Mouse (Mus musculus) CH12.LX (cell line): ENCODE results near the gene Ppp1r8. TPM values are rescaled to one million over a fixed set of nuclear protein-coding genes. Genes with fewer than 3 reads are reported as not detected.

Experiments
- DNase-seq: peaks from one replicate; pipeline ENCODE4 v3.0.0-alpha.2; 2013; ENCODE audit errors: extremely low read depth
- H3K27ac ChIP-seq: 2 replicates; pipeline ENCODE4 v1.5.1; 2012; ENCODE audit warnings: low read depth, mild to moderate bottlenecking, control low read depth, moderate library complexity; ENCODE audit not compliant: insufficient read depth
- H3K27me3 ChIP-seq: replicated peaks from 2 replicates; pipeline ENCODE3; 2012; ENCODE audit warnings: inconsistent platforms
- H3K36me3 ChIP-seq, 2 experiments: replicated peaks in 1 of 2; 2 replicates each; pipeline versions ENCODE3 to v1.6.1; 2012; ENCODE audit warnings: inconsistent platforms in 1 of 2, low read length in 1 of 2, mild to moderate bottlenecking in 1 of 2, mixed read lengths in 1 of 2, moderate library complexity in 1 of 2; ENCODE audit not compliant: control insufficient read depth in 1 of 2, insufficient read depth in 1 of 2
- H3K4me1 ChIP-seq, 2 experiments: 2 replicates each; pipeline ENCODE4 v1.6.1; 2012; ENCODE audit warnings: inconsistent platforms in 1 of 2, moderate library complexity in 1 of 2; ENCODE audit not compliant: insufficient read depth in 2 of 2, control insufficient read depth in 1 of 2
- H3K4me2 ChIP-seq: 2 replicates; pipeline ENCODE4 v1.6.1; 2012; ENCODE audit warnings: low read depth, mild to moderate bottlenecking, control low read depth; ENCODE audit not compliant: poor library complexity, insufficient read depth, severe bottlenecking
- H3K4me3 ChIP-seq, 3 experiments: fragments of 150-350 bp in 1 of 3; sonication (generic) in 1 of 3; replicated peaks in 1 of 3; 2 replicates each; pipeline versions ENCODE3 to v1.5.1; 2011 to 2012; ENCODE audit warnings: low read depth in 2 of 3, low read length in 2 of 3, mild to moderate bottlenecking in 2 of 3, moderate library complexity in 2 of 3, control low read depth in 1 of 3, improper control_type of control experiment in 1 of 3, inconsistent platforms in 1 of 3, mixed read lengths in 1 of 3; ENCODE audit not compliant: poor library complexity in 1 of 3
- H3K79me2 ChIP-seq: replicated peaks from 2 replicates; pipeline ENCODE4 v1.6.1; 2012; ENCODE audit warnings: mild to moderate bottlenecking, moderate library complexity; ENCODE audit not compliant: control insufficient read depth, poor library complexity, insufficient read depth, severe bottlenecking; ENCODE audit errors: extremely low read depth
- H3K9ac ChIP-seq: 2 replicates; pipeline ENCODE4 v1.6.1; 2012; ENCODE audit warnings: low read depth, mild to moderate bottlenecking, control low read depth, moderate library complexity; ENCODE audit not compliant: insufficient read depth
- H3K9me3 ChIP-seq: replicated peaks from 2 replicates; pipeline ENCODE3; 2012; ENCODE audit warnings: low read length, inconsistent platforms, mixed read lengths
- CHD1 ChIP-seq: IDR thresholded peaks from 2 replicates; pipeline ENCODE4 v1.6.1; 2012; ENCODE audit warnings: low read depth, low read length, improper control_type of control experiment, inconsistent platforms
- CHD2 ChIP-seq: IDR thresholded peaks from 2 replicates; pipeline ENCODE4 v1.6.1; 2011; ENCODE audit warnings: low read length, improper control_type of control experiment
- ELF1 ChIP-seq: IDR thresholded peaks from 2 replicates; pipeline ENCODE4 v1.6.1; 2014; ENCODE audit warnings: low read depth, mild to moderate bottlenecking, inconsistent platforms, low read length, improper control_type of control experiment
- EP300 ChIP-seq: IDR thresholded peaks from 2 replicates; pipeline ENCODE4 v1.6.1; 2011; ENCODE audit warnings: low read length, improper control_type of control experiment
- ETS1 ChIP-seq: conservative IDR thresholded peaks from 2 replicates; pipeline ENCODE4 v1.6.1; 2012; ENCODE audit warnings: low read depth, mild to moderate bottlenecking, inconsistent platforms, low read length, improper control_type of control experiment, moderate library complexity
- GABPA ChIP-seq: IDR thresholded peaks from 2 replicates; pipeline ENCODE4 v1.6.1; 2012; ENCODE audit warnings: low read depth, low read length, improper control_type of control experiment, inconsistent platforms; ENCODE audit not compliant: insufficient replicate concordance
- HCFC1 ChIP-seq: IDR thresholded peaks from 2 replicates; pipeline ENCODE4 v1.6.1; 2012; ENCODE audit warnings: low read depth, mild to moderate bottlenecking, inconsistent platforms, low read length, improper control_type of control experiment
- IRF4 ChIP-seq: IDR thresholded peaks from 2 replicates; pipeline ENCODE4 v1.6.1; 2014; ENCODE audit warnings: low read depth, mild to moderate bottlenecking, inconsistent platforms, low read length, improper control_type of control experiment
- MAFK ChIP-seq: IDR thresholded peaks from 2 replicates; pipeline ENCODE4 v1.6.1; 2011; ENCODE audit warnings: low read length, improper control_type of control experiment; ENCODE audit not compliant: insufficient replicate concordance
- MAX ChIP-seq: IDR thresholded peaks from 2 replicates; pipeline ENCODE4 v1.6.1; 2011; ENCODE audit warnings: low read length, improper control_type of control experiment
- MYC ChIP-seq: IDR thresholded peaks from 2 replicates; pipeline ENCODE4 v1.6.1; 2011; ENCODE audit warnings: low read depth, mild to moderate bottlenecking, improper control_type of control experiment, low read length
- PAX5 ChIP-seq: IDR thresholded peaks from 2 replicates; pipeline ENCODE4 v1.6.1; 2012; ENCODE audit warnings: low read length, inconsistent platforms, mixed read lengths
- RAD21 ChIP-seq: IDR thresholded peaks from 2 replicates; pipeline ENCODE4 v1.6.1; 2011; ENCODE audit warnings: low read depth, mild to moderate bottlenecking, low read length, improper control_type of control experiment, moderate library complexity
- SMC3 ChIP-seq: IDR thresholded peaks from 2 replicates; pipeline ENCODE4 v1.6.1; 2011; ENCODE audit warnings: low read depth, low read length, improper control_type of control experiment
- TCF12 ChIP-seq: IDR thresholded peaks from 2 replicates; pipeline ENCODE4 v1.6.1; 2014; ENCODE audit warnings: low read depth, mild to moderate bottlenecking, inconsistent platforms, low read length, improper control_type of control experiment
- USF2 ChIP-seq: conservative IDR thresholded peaks from 2 replicates; pipeline ENCODE4 v1.6.1; 2011; ENCODE audit warnings: low read depth, low read length, improper control_type of control experiment
- ZC3H11A ChIP-seq: IDR thresholded peaks from 2 replicates; pipeline ENCODE4 v1.6.1; 2012; ENCODE audit warnings: low read depth, mild to moderate bottlenecking, inconsistent platforms, low read length, improper control_type of control experiment
- dilution Hi-C: fragments of 300-500 bp; cut with MboI; formaldehyde crosslinking; loops from 2 replicates; pipeline ENCODE4 v1.14.3; 2020; ENCODE audit warnings: low sequenced_read_pairs; ENCODE audit not compliant: extremely low pct_unique_long_range_greater_than_20kb, extremely low pct_ligation_motif_present
- in situ Hi-C: fragments of 300-500 bp; cut with MboI; formaldehyde crosslinking; loops from 3 replicates; pipeline ENCODE4 v1.14.3; 2019; ENCODE audit warnings: low sequenced_read_pairs, low pct_ligation_motif_present, low pct_unique_long_range_greater_than_20kb, mixed read lengths
- polyA plus RNA-seq: library from polyadenylated mRNA; unstranded; fragments of >175 nt; gene quantifications from 2 replicates; pipeline ENCODE4 v1.2.1, GENCODE M21; 2012; ENCODE audit warnings: low read depth; ENCODE audit not compliant: insufficient read length
- total RNA-seq, 2 experiments: library from RNA; depleted of rRNA; stranded (reverse); fragments of 300-350 nt in 1 of 2; fragments of >200 nt in 1 of 2; gene quantifications; 2 replicates each; pipeline ENCODE4 v1.2.3; 2012 to 2014

Ppp1r8 gene
- total and polyA plus RNA-seq, 3 experiments: 89.0 to 141 (median 107) TPM

GRCm38 (mm10) chr4:132863012-132863411, 20.0 kb upstream of the Ppp1r8 start:
- no peaks in the 10 kb centered on the region for H3K27me3 ChIP-seq
- no peaks in the 10 kb centered on the region for H3K79me2 ChIP-seq
- H3K4me2 ChIP-seq: no peak overlapping the region
- H3K9ac ChIP-seq: no peak overlapping the region
- dilution Hi-C loops (no loop called here), in situ Hi-C loops (no loop called here)
- H3K4me1 ChIP-seq: no peaks in the 10 kb centered on the region
- H3K36me3 ChIP-seq: peaks cover 40 to 74% of the 10 kb centered on the region in 2 experiments
- no peak overlapping the region for H3K27ac ChIP-seq
- no peaks in the 10 kb centered on the region for H3K9me3 ChIP-seq
- TF ChIP-seq HCFC1 (no peak), CHD2 (no peak), ELF1 (no peak), CHD1 (no peak), GABPA (no peak), MAX (no peak), SMC3 (no peak), USF2 (no peak), ZC3H11A (no peak), PAX5 (no peak), MYC (no peak), IRF4 (no peak), RAD21 (no peak), MAFK (no peak), EP300 (no peak), TCF12 (no peak)
- TF ChIP-seq, all 38 proteins: peak for 0
- DNase-seq: no peak
- no peak overlapping the region for H3K4me3 ChIP-seq

GRCm38 (mm10) chr4:132860880-132861279, 17.9 kb upstream of the Ppp1r8 start:
- no peak for DNase-seq
- Histone ChIP-seq H3K36me3 (peaks cover 44 to 74% of the 10 kb centered on the region in 2 experiments), H3K79me2 (no peaks in the 10 kb centered on the region), H3K9me3 (no peaks in the 10 kb centered on the region), H3K27ac (no peak overlapping the region), H3K4me2 (no peak overlapping the region), H3K4me1 (no peaks in the 10 kb centered on the region), H3K4me3 (no peak overlapping the region), H3K27me3 (no peaks in the 10 kb centered on the region), H3K9ac (no peak overlapping the region)
- TF ChIP-seq IRF4: no peak
- TF ChIP-seq ETS1: no peak
- no peak for TF ChIP-seq EP300
- in situ Hi-C loops: no loop called here
- dilution Hi-C loops: no loop called here
